Mouse (Mus musculus) hindbrain, postnatal 0 days (tissue): ENCODE measurements around the gene Fam131b. TPM values are rescaled to one million over a fixed set of nuclear protein-coding genes. Genes with fewer than 3 reads are reported as not detected.

Experiments
- ATAC-seq: fragments of 200-750 bp; cut with Nextera tagmentation; 2 replicates; pipeline ENCODE4 v1.8.0; 2017; ENCODE audit warnings: mild to moderate bottlenecking, moderate TSS enrichment, moderate library complexity
- DNase-seq: peaks from one replicate; pipeline ENCODE4 v3.0.0-alpha.2; 2015; ENCODE audit warnings: low spot score
- H3K27ac ChIP-seq: fragments of 300-500 bp; sonication (generic); 2 replicates; pipeline ENCODE4 v1.5.1; 2014; ENCODE audit warnings: mild to moderate bottlenecking
- H3K27me3 ChIP-seq: fragments of 300-500 bp; sonication (generic); 2 replicates; pipeline ENCODE4 v1.6.1; 2014; ENCODE audit warnings: low read length, mixed read lengths; ENCODE audit not compliant: insufficient read depth
- H3K36me3 ChIP-seq: fragments of 300-500 bp; sonication (generic); 2 replicates; pipeline ENCODE4 v1.6.1; 2014; ENCODE audit warnings: low read length, mixed read lengths; ENCODE audit not compliant: insufficient read depth
- H3K4me1 ChIP-seq: fragments of 300-500 bp; sonication (generic); 2 replicates; pipeline ENCODE4 v1.6.1; 2014; ENCODE audit warnings: antibody characterized with exemption, low read length, mixed read lengths; ENCODE audit not compliant: insufficient read depth
- H3K4me2 ChIP-seq: fragments of 300-500 bp; sonication (generic); 2 replicates; pipeline ENCODE4 v1.6.1; 2014; ENCODE audit warnings: low read depth, mild to moderate bottlenecking, low read length, moderate library complexity, mixed read lengths
- H3K4me3 ChIP-seq: fragments of 300-500 bp; sonication (generic); 2 replicates; pipeline ENCODE4 v1.5.1; 2014; ENCODE audit warnings: low read length
- H3K9ac ChIP-seq: fragments of 300-500 bp; sonication (generic); replicated peaks from 2 replicates; pipeline ENCODE4 v1.6.1; 2014; ENCODE audit warnings: mild to moderate bottlenecking, low read length, moderate library complexity, mixed read lengths
- H3K9me3 ChIP-seq: fragments of 300-500 bp; sonication (generic); 2 replicates; pipeline ENCODE4 v1.6.1; 2016; ENCODE audit warnings: low read length, mixed read lengths
- CTCF ChIP-seq: IDR thresholded peaks from 2 replicates; pipeline ENCODE4 v1.5.1; 2016; ENCODE audit warnings: antibody characterized with exemption, control low read depth, low read depth
- WGBS: fragments of 180-500 bp; shearing (Covaris S2); extraction: QIAGEN DNeasy Blood & Tissue Kit; methylation state at CpG from one replicate; pipeline ENCODE4 v1.1.7; 2014; 5-methylcytosine and 5-hydroxymethylcytosine counted together
- polyA plus RNA-seq: library from polyadenylated mRNA; unstranded; fragments of >200 nt; fragmentation: Nextera tagmentation; extraction: Ambion mirVana; gene quantifications from 2 replicates; pipeline ENCODE4 v1.2.1, GENCODE M21; 2015
- total RNA-seq: library from RNA; depleted of rRNA; stranded (reverse); fragments of >200 nt; gene quantifications from 2 replicates; pipeline ENCODE4 v1.2.3, GENCODE M21; 2014; rRNA removed

Fam131b gene
- total RNA-seq (56.5 and 61.6 TPM in 2 replicates), polyA plus RNA-seq (4.6 and 5.0 TPM in 2 replicates)

GRCm38 (mm10) chr6:42324482-42325267, at the start of gene Fam131b:
Gene Fam131b (minus strand): TSS chr6:42324643.
- H3K4me1 ChIP-seq: no peaks in the 10 kb centered on the region
- H3K9ac ChIP-seq: peak within 1 kb of the TSS; percentile 82
- peak; percentile 83 for DNase-seq
- H3K9me3 ChIP-seq: no peaks in the 10 kb centered on the region
- peak within 1 kb of the TSS; percentile 78 for H3K27ac ChIP-seq
- peak within 1 kb of the TSS; percentile 72 for H3K4me3 ChIP-seq
- WGBS: under 1% methylated on average over 30 of the region's 68 CpGs
- peak; percentile 86 for ATAC-seq
- peaks cover 7% of the 10 kb centered on the region; the same call in 1 of the 2 replicates for H3K36me3 ChIP-seq
- H3K4me2 ChIP-seq: peak within 1 kb of the TSS; percentile 85
- H3K27me3 ChIP-seq: no peaks in the 10 kb centered on the region
- TF ChIP-seq CTCF: no peak

GRCm38 (mm10) chr6:42373669-42374430, 49.4 kb upstream of the Fam131b start:
- H3K9ac ChIP-seq: no peak overlapping the region
- 0 out of 2 replicates have a peak, but pooled peaks cover 5% of the 10 kb centered on the region for H3K27me3 ChIP-seq
- H3K4me1 ChIP-seq: peaks cover 10% of the 10 kb centered on the region
- WGBS: 40% methylated on average over 7 of the region's 7 CpGs
- H3K27ac ChIP-seq: no peak overlapping the region
- H3K4me2 ChIP-seq: peak overlapping the region; percentile 94
- H3K36me3 ChIP-seq: no peaks in the 10 kb centered on the region
- no peaks in the 10 kb centered on the region for H3K9me3 ChIP-seq
- DNase-seq: no peak
- ATAC-seq: peak; percentile 2; the same call in 1 of the 2 replicates
- H3K4me3 ChIP-seq: peak overlapping the region; percentile 46
- no peak for TF ChIP-seq CTCF

- H3K4me2 ChIP-seq: peak within 1 kb of the TSS; percentile 94
- H3K9ac ChIP-seq: 0 out of 2 replicates have a peak within 1 kb of the TSS, but pooled peaks have one; percentile 30
- H3K27ac ChIP-seq: no peak within 1 kb of the TSS
- peak within 1 kb of the TSS; percentile 46 for H3K4me3 ChIP-seq
- H3K27me3 ChIP-seq: 0 out of 2 replicates have a peak, but pooled peaks cover 5% of the 10 kb centered on the region
- under 1% methylated on average over 35 of the region's 36 CpGs for WGBS
- H3K4me1 ChIP-seq: peaks cover 10% of the 10 kb centered on the region
- peak; percentile 59 for TF ChIP-seq CTCF
- ATAC-seq (peak; percentile 63), DNase-seq (peak; percentile 86)
- H3K9me3 ChIP-seq: no peaks in the 10 kb centered on the region
- no peaks in the 10 kb centered on the region for H3K36me3 ChIP-seq
Measured at GRCm38 (mm10) chr6:42372816-42373547, 48.5 kb upstream of the Fam131b start, which contains the start of gene Epha1. Gene Epha1 (minus strand): TSS chr6:42373268.

DNA sequence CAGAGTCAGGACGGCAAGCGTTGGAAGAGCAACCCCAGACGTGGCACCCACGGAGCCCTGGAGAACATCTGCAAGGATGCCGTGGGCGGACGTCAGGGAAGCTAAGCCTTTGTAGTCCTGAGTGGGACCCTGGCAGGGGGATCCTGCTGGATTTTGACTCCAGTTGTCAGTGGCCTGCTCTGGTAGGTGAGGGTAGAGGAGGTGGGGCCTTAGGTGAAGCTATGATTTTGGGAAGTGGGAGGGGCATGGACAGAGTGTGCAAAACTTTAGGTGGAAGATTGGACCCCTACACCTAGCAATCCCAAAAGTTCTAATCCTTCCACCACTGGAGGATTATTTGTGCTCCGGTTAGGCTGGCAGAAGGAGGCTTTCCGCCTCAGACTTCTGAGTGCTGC, 48.0 kb upstream of the Fam131b start:
- DNase-seq (no peak), ATAC-seq (peak; percentile 25; the same call in 1 of the 2 replicates)
- Histone ChIP-seq H3K9ac (no peak overlapping the region), H3K9me3 (no peaks in the 10 kb centered on the region), H3K4me1 (peaks cover 10% of the 10 kb centered on the region), H3K27me3 (0 out of 2 replicates have a peak, but pooled peaks cover 5% of the 10 kb centered on the region), H3K4me2 (peak overlapping the region; percentile 94), H3K27ac (no peak overlapping the region), H3K36me3 (no peaks in the 10 kb centered on the region), H3K4me3 (no peak overlapping the region)
- TF ChIP-seq CTCF: no peak
- 32% methylated on average over 9 of the region's 9 CpGs for WGBS

- Histone ChIP-seq H3K27ac (no peak overlapping the region), H3K4me1 (peaks cover 10% of the 10 kb centered on the region), H3K9me3 (no peaks in the 10 kb centered on the region), H3K27me3 (0 out of 2 replicates have a peak, but pooled peaks cover 5% of the 10 kb centered on the region), H3K4me2 (no peak overlapping the region), H3K4me3 (no peak overlapping the region), H3K9ac (no peak overlapping the region), H3K36me3 (no peaks in the 10 kb centered on the region)
- ATAC-seq (0 out of 2 replicates have a peak, but pooled peaks have one; percentile 11), DNase-seq (no peak)
- TF ChIP-seq CTCF: no peak
- 13% methylated on average over 3 of the region's 3 CpGs for WGBS
Measured at GRCm38 (mm10) chr6:42372001-42372400, 47.6 kb upstream of the Fam131b start.
